29 mouse cellular contexts compared by ENCODE assay signal in the genomic region with DNA sequence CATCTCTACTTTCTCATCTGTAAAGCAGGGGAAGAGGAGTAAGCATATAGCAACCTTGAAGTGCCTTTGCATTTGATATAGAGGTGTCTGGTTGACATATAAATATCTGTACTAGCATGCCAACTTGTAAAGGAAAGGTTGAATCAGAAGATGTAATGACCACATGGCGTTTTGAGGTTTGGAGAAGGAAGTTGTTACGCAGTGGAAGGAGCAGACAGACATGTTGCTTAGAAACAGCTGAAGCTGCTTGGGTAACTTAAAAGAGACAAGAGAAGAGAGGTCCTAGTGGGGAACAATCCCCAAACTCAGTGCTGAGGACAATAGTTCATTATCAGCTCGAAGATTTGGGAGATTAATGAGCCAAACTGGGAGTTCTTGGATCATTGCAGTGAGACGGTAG.
"Had no signal": no experiment of that assay in that cellular context is flagged by ENCODE, and none has a peak within 500 bp of the region (broad histone marks: within the 10 kb centered on the region; RNA-seq: fewer than 3 reads in every experiment).

No protein-coding gene starts in this region.

- H3K9me3 ChIP-seq: heart, embryonic 13.5 days; heart, embryonic 15.5 days; hindbrain, embryonic 10.5 days; hindbrain, embryonic 12.5 days; intestine, embryonic 15.5 days; kidney, embryonic 15.5 days; limb, embryonic 10.5 days; limb, embryonic 12.5 days; liver, embryonic 13.5 days; liver, embryonic 15.5 days had no signal

- H3K27ac ChIP-seq: heart, embryonic 13.5 days; heart, embryonic 15.5 days; hindbrain, embryonic 10.5 days; hindbrain, embryonic 12.5 days; hindbrain, embryonic 14.5 days; intestine, embryonic 15.5 days; kidney, embryonic 15.5 days; kidney, postnatal 0 days; left cerebral cortex, adult 2 months; limb, embryonic 10.5 days; limb, embryonic 12.5 days; liver, embryonic 13.5 days; liver, embryonic 15.5 days had no signal

- H3K9ac ChIP-seq: heart, embryonic 13.5 days; heart, embryonic 15.5 days; hindbrain, embryonic 12.5 days; hindbrain, embryonic 14.5 days; intestine, embryonic 15.5 days; kidney, embryonic 15.5 days; limb, embryonic 12.5 days; liver, embryonic 13.5 days; liver, embryonic 15.5 days had no signal

- H3K36me3 ChIP-seq: heart, embryonic 13.5 days; heart, embryonic 15.5 days; hindbrain, embryonic 10.5 days; hindbrain, embryonic 12.5 days; intestine, embryonic 15.5 days; kidney, embryonic 15.5 days; limb, embryonic 10.5 days; limb, embryonic 12.5 days; liver, embryonic 13.5 days; liver, embryonic 15.5 days had no signal

- H3K4me3 ChIP-seq: heart, embryonic 13.5 days; heart, embryonic 15.5 days; hindbrain, embryonic 10.5 days; hindbrain, embryonic 12.5 days; intestine, embryonic 15.5 days; kidney, embryonic 15.5 days; left cerebral cortex, adult 2 months; limb, embryonic 10.5 days; limb, embryonic 12.5 days; liver, embryonic 13.5 days; liver, embryonic 15.5 days had no signal

- H3K4me1 ChIP-seq: heart, embryonic 13.5 days; heart, embryonic 15.5 days; hindbrain, embryonic 10.5 days; hindbrain, embryonic 12.5 days; intestine, embryonic 15.5 days; kidney, embryonic 15.5 days; limb, embryonic 12.5 days; liver, embryonic 13.5 days; liver, embryonic 15.5 days had no signal

- H3K27me3 ChIP-seq: heart, embryonic 13.5 days; heart, embryonic 15.5 days; hindbrain, embryonic 12.5 days; intestine, embryonic 15.5 days; kidney, embryonic 15.5 days; limb, embryonic 12.5 days; liver, embryonic 13.5 days; liver, embryonic 15.5 days had no signal

- ATAC-seq: hindbrain, embryonic 16.5 days; inflammation-experienced regulatory T-cells, adult 6 months; intestine, embryonic 15.5 days had no signal

- H3K4me2 ChIP-seq: heart, embryonic 11.5 days; heart, embryonic 13.5 days; heart, embryonic 15.5 days; hindbrain, embryonic 12.5 days; hindbrain, embryonic 14.5 days; intestine, embryonic 15.5 days; kidney, embryonic 15.5 days; limb, embryonic 12.5 days; liver, embryonic 11.5 days; liver, embryonic 13.5 days; liver, embryonic 15.5 days had no signal

- DNase-seq: gastrocnemius, postnatal 14 days; gastrocnemius, postnatal 36 days; heart, adult 18-20 months; heart, postnatal 14 days; heart, postnatal 36 days; kidney, adult 11 months; kidney, adult 2 months; kidney, adult 9 months; kidney, postnatal 14 days; kidney, postnatal 36 days; layer of hippocampus, adult 9-11 months; liver; liver, embryonic 13.5 days had no signal
